Mouse (Mus musculus) testis, postnatal 14 days (tissue): ENCODE data around the gene Camkv.

Experiments
- DNase-seq: peaks from one replicate; pipeline ENCODE4 v3.0.0; 2021; ENCODE audit warnings: low spot score

Camkv gene

GRCm38 (mm10) chr9:107935374-107935773 is at the start of gene Camkv:
Gene Camkv (plus strand): TSS chr9:107935674.
- DNase-seq: no peak

GRCm38 (mm10) chr9:107887804-107888266 is 47.6 kb upstream of the Camkv start, which contains the start of gene Mon1a:
Gene Mon1a (plus strand): TSS chr9:107888151.
- peak; percentile 87 for DNase-seq

GRCm38 (mm10) chr9:107888267-107888850 is 47.1 kb upstream of the Camkv start:
- DNase-seq: no peak

- DNase-seq: no peak
Observed at GRCm38 (mm10) chr9:107890260-107890659, 45.2 kb upstream of the Camkv start.

- no peak for DNase-seq
Observed at GRCm38 (mm10) chr9:107891023-107891422, 44.5 kb upstream of the Camkv start.

GRCm38 (mm10) chr9:107898563-107898962 is 36.9 kb upstream of the Camkv start:
- DNase-seq: no peak

GRCm38 (mm10) chr9:107899855-107900254 is 35.6 kb upstream of the Camkv start:
- no peak for DNase-seq

- DNase-seq: peak; percentile 76
Observed at GRCm38 (mm10) chr9:107900840-107901626, 34.4 kb upstream of the Camkv start.

- no peak for DNase-seq
Observed at GRCm38 (mm10) chr9:107901627-107901914, 33.9 kb upstream of the Camkv start.

GRCm38 (mm10) chr9:107904726-107905125 is 30.7 kb upstream of the Camkv start:
- peak; percentile 64 for DNase-seq

GRCm38 (mm10) chr9:107906252-107906966 is 29.1 kb upstream of the Camkv start, which contains the start of gene Mst1r:
Gene Mst1r (plus strand): TSS chr9:107906873.
- DNase-seq: peak; percentile 75

GRCm38 (mm10) chr9:107906967-107907800 is 28.3 kb upstream of the Camkv start:
- no peak for DNase-seq

GRCm38 (mm10) chr9:107907801-107908120 is 27.7 kb upstream of the Camkv start:
- DNase-seq: no peak

GRCm38 (mm10) chr9:107908410-107909158 is 26.9 kb upstream of the Camkv start:
- DNase-seq: no peak

- DNase-seq: no peak
Observed at GRCm38 (mm10) chr9:107910025-107910769, 25.3 kb upstream of the Camkv start.

- no peak for DNase-seq
Observed at GRCm38 (mm10) chr9:107914764-107915420, 20.6 kb upstream of the Camkv start.

- DNase-seq: no peak
Observed at GRCm38 (mm10) chr9:107917895-107918608, 17.4 kb upstream of the Camkv start.

GRCm38 (mm10) chr9:107918884-107919283 is 16.6 kb upstream of the Camkv start:
- no peak for DNase-seq

- DNase-seq: no peak
Observed at GRCm38 (mm10) chr9:107919441-107919840, 16.0 kb upstream of the Camkv start.
